Mouse (Mus musculus): Measurements from ENCODE around the gene Foxr1. TPM values are rescaled to one million over a fixed set of nuclear protein-coding genes. Genes with fewer than 3 reads are reported as not detected.

Gene Foxr1
- total RNA-seq, 1 experiment, result 1.9 TPM

GRCm38 (mm10) chr9:44474327-44474726, 33.4 kb upstream of the Foxr1 start:
- H3K4me3 ChIP-seq (ENCODE audit: insufficient read depth in 1 of 2, low read depth in 1 of 2, low read length in 2 of 2, poor library complexity in 1 of 2, severe bottlenecking in 1 of 2), result no peak overlapping the region
- DNase-seq (ENCODE audit: low read depth, low spot score), result no peak
- in situ Hi-C loops (cut with MboI; ENCODE audit: low sequenced_read_pairs in 2 of 2, unreplicated experiment in 2 of 2), result loop anchor here in 1 of 2 experiments (5.0 kb wide), 1 partner anchor 33 kb away; no protein-coding TSS in a partner anchor
- H3K9ac ChIP-seq (ENCODE audit: insufficient read depth, low read depth, low read length, poor library complexity, severe bottlenecking), result no peak overlapping the region
- TF ChIP-seq CHD2 (IDR thresholded peaks at IDR 0.05; ENCODE audit: low read depth, low read length) (no peak), ZNF384 (IDR thresholded peaks at IDR 0.05; ENCODE audit: low read depth, low read length) (no peak), HCFC1 (IDR thresholded peaks at IDR 0.05; ENCODE audit: borderline replicate concordance, insufficient read depth, low read length) (no peak), MAFK (IDR thresholded peaks at IDR 0.05; ENCODE audit: insufficient read depth, low read depth, low read length) (no peak), ZC3H11A (IDR thresholded peaks at IDR 0.05; ENCODE audit: borderline replicate concordance, low read depth, low read length) (no peak)
- no peaks in the 10 kb centered on the region for H3K4me1 ChIP-seq (ENCODE audit: control insufficient read depth in 2 of 2, insufficient read depth in 2 of 2, low read length in 2 of 2, poor library complexity in 1 of 2)
- no peak overlapping the region for H3K27ac ChIP-seq (ENCODE audit: insufficient read depth, low read depth, low read length, poor library complexity, severe bottlenecking)
- H3K9me3 ChIP-seq (ENCODE audit: control insufficient read depth, insufficient read depth, low read depth, low read length), result no peaks in the 10 kb centered on the region
- no peaks in the 10 kb centered on the region for H3K36me3 ChIP-seq (ENCODE audit: control insufficient read depth, insufficient read depth, low read length, poor library complexity, severe bottlenecking)

- H3K9ac ChIP-seq (ENCODE audit: insufficient read depth, low read depth, low read length, poor library complexity, severe bottlenecking), result no peak overlapping the region
- H3K9me3 ChIP-seq (ENCODE audit: control insufficient read depth, insufficient read depth, low read depth, low read length), result no peaks in the 10 kb centered on the region
- H3K4me1 ChIP-seq (ENCODE audit: control insufficient read depth in 2 of 2, insufficient read depth in 2 of 2, low read length in 2 of 2, poor library complexity in 1 of 2), result no peaks in the 10 kb centered on the region
- H3K36me3 ChIP-seq (ENCODE audit: control insufficient read depth, insufficient read depth, low read length, poor library complexity, severe bottlenecking), result no peaks in the 10 kb centered on the region
- DNase-seq (ENCODE audit: low read depth, low spot score), result no peak
- H3K4me3 ChIP-seq (ENCODE audit: insufficient read depth in 1 of 2, low read depth in 1 of 2, low read length in 2 of 2, poor library complexity in 1 of 2, severe bottlenecking in 1 of 2), result no peak overlapping the region
- in situ Hi-C loops (cut with MboI; ENCODE audit: low sequenced_read_pairs in 2 of 2, unreplicated experiment in 2 of 2), result loop anchor here in 1 of 2 experiments (5.0 kb wide), 1 partner anchor 34 kb away; no protein-coding TSS in a partner anchor
- TF ChIP-seq ZNF384 (IDR thresholded peaks at IDR 0.05; ENCODE audit: low read depth, low read length) (no peak), MAFK (IDR thresholded peaks at IDR 0.05; ENCODE audit: insufficient read depth, low read depth, low read length) (no peak), ZC3H11A (IDR thresholded peaks at IDR 0.05; ENCODE audit: borderline replicate concordance, low read depth, low read length) (no peak), CHD2 (IDR thresholded peaks at IDR 0.05; ENCODE audit: low read depth, low read length) (no peak), HCFC1 (IDR thresholded peaks at IDR 0.05; ENCODE audit: borderline replicate concordance, insufficient read depth, low read length) (no peak)
- H3K27ac ChIP-seq (ENCODE audit: insufficient read depth, low read depth, low read length, poor library complexity, severe bottlenecking), result no peak overlapping the region
Observed at GRCm38 (mm10) chr9:44473184-44473583, 32.2 kb upstream of the Foxr1 start.

GRCm38 (mm10) chr9:44468800-44469199, 27.9 kb upstream of the Foxr1 start:
- in situ Hi-C loops (cut with MboI; ENCODE audit: low sequenced_read_pairs in 2 of 2, unreplicated experiment in 2 of 2), result no loop called here
- no peak overlapping the region for H3K9ac ChIP-seq (ENCODE audit: insufficient read depth, low read depth, low read length, poor library complexity, severe bottlenecking)

GRCm38 (mm10) chr9:44468224-44468623, 27.3 kb upstream of the Foxr1 start:
- no peak overlapping the region for H3K4me3 ChIP-seq (ENCODE audit: insufficient read depth in 1 of 2, low read depth in 1 of 2, low read length in 2 of 2, poor library complexity in 1 of 2, severe bottlenecking in 1 of 2)
- in situ Hi-C loops (cut with MboI; ENCODE audit: low sequenced_read_pairs in 2 of 2, unreplicated experiment in 2 of 2), result no loop called here
- DNase-seq (ENCODE audit: low read depth, low spot score), result no peak
- H3K9me3 ChIP-seq (ENCODE audit: control insufficient read depth, insufficient read depth, low read depth, low read length), result no peaks in the 10 kb centered on the region
- H3K27ac ChIP-seq (ENCODE audit: insufficient read depth, low read depth, low read length, poor library complexity, severe bottlenecking), result no peak overlapping the region
- no peaks in the 10 kb centered on the region for H3K4me1 ChIP-seq (ENCODE audit: control insufficient read depth in 2 of 2, insufficient read depth in 2 of 2, low read length in 2 of 2, poor library complexity in 1 of 2)
- no peak for TF ChIP-seq MAFK (IDR thresholded peaks at IDR 0.05; ENCODE audit: insufficient read depth, low read depth, low read length)
- no peak for TF ChIP-seq ZNF384 (IDR thresholded peaks at IDR 0.05; ENCODE audit: low read depth, low read length)
- TF ChIP-seq ZC3H11A (IDR thresholded peaks at IDR 0.05; ENCODE audit: borderline replicate concordance, low read depth, low read length), result no peak
- no peak for TF ChIP-seq HCFC1 (IDR thresholded peaks at IDR 0.05; ENCODE audit: borderline replicate concordance, insufficient read depth, low read length)
- no peak for TF ChIP-seq CHD2 (IDR thresholded peaks at IDR 0.05; ENCODE audit: low read depth, low read length)
- H3K36me3 ChIP-seq (ENCODE audit: control insufficient read depth, insufficient read depth, low read length, poor library complexity, severe bottlenecking), result no peaks in the 10 kb centered on the region
- no peak overlapping the region for H3K9ac ChIP-seq (ENCODE audit: insufficient read depth, low read depth, low read length, poor library complexity, severe bottlenecking)

More at GRCm38 (mm10) chr9:44468800-44469199, 27.9 kb upstream of the Foxr1 start:
- TF ChIP-seq MAFK (IDR thresholded peaks at IDR 0.05; ENCODE audit: insufficient read depth, low read depth, low read length) (no peak), ZNF384 (IDR thresholded peaks at IDR 0.05; ENCODE audit: low read depth, low read length) (no peak), HCFC1 (IDR thresholded peaks at IDR 0.05; ENCODE audit: borderline replicate concordance, insufficient read depth, low read length) (no peak), ZC3H11A (IDR thresholded peaks at IDR 0.05; ENCODE audit: borderline replicate concordance, low read depth, low read length) (no peak), CHD2 (IDR thresholded peaks at IDR 0.05; ENCODE audit: low read depth, low read length) (no peak)
- H3K27ac ChIP-seq (ENCODE audit: insufficient read depth, low read depth, low read length, poor library complexity, severe bottlenecking), result no peak overlapping the region
- H3K4me3 ChIP-seq (ENCODE audit: insufficient read depth in 1 of 2, low read depth in 1 of 2, low read length in 2 of 2, poor library complexity in 1 of 2, severe bottlenecking in 1 of 2), result no peak overlapping the region
- no peak for DNase-seq (ENCODE audit: low read depth, low spot score)
- no peaks in the 10 kb centered on the region for H3K9me3 ChIP-seq (ENCODE audit: control insufficient read depth, insufficient read depth, low read depth, low read length)
- H3K36me3 ChIP-seq (ENCODE audit: control insufficient read depth, insufficient read depth, low read length, poor library complexity, severe bottlenecking), result no peaks in the 10 kb centered on the region
- H3K4me1 ChIP-seq (ENCODE audit: control insufficient read depth in 2 of 2, insufficient read depth in 2 of 2, low read length in 2 of 2, poor library complexity in 1 of 2), result no peaks in the 10 kb centered on the region

GRCm38 (mm10) chr9:44461950-44462349, 21.0 kb upstream of the Foxr1 start:
- Histone ChIP-seq H3K9me3 (ENCODE audit: control insufficient read depth, insufficient read depth, low read depth, low read length) (no peaks in the 10 kb centered on the region), H3K27ac (ENCODE audit: insufficient read depth, low read depth, low read length, poor library complexity, severe bottlenecking) (no peak overlapping the region), H3K36me3 (ENCODE audit: control insufficient read depth, insufficient read depth, low read length, poor library complexity, severe bottlenecking) (no peaks in the 10 kb centered on the region), H3K4me3 (ENCODE audit: insufficient read depth in 1 of 2, low read depth in 1 of 2, low read length in 2 of 2, poor library complexity in 1 of 2, severe bottlenecking in 1 of 2) (no peak overlapping the region), H3K4me1 (ENCODE audit: control insufficient read depth in 2 of 2, insufficient read depth in 2 of 2, low read length in 2 of 2, poor library complexity in 1 of 2) (no peaks in the 10 kb centered on the region), H3K9ac (ENCODE audit: insufficient read depth, low read depth, low read length, poor library complexity, severe bottlenecking) (no peak overlapping the region)
- in situ Hi-C loops (cut with MboI; ENCODE audit: low sequenced_read_pairs in 2 of 2, unreplicated experiment in 2 of 2), result no loop called here
- no peak for TF ChIP-seq CHD2 (IDR thresholded peaks at IDR 0.05; ENCODE audit: low read depth, low read length)
- no peak for TF ChIP-seq MAFK (IDR thresholded peaks at IDR 0.05; ENCODE audit: insufficient read depth, low read depth, low read length)
- no peak for DNase-seq (ENCODE audit: low read depth, low spot score)
